Mouse (Mus musculus): ENCODE data around the gene Tmem221.
A peak's percentile ranks its signal among the peaks of the same experiment; 100 is the strongest.

Gene Tmem221

DNA sequence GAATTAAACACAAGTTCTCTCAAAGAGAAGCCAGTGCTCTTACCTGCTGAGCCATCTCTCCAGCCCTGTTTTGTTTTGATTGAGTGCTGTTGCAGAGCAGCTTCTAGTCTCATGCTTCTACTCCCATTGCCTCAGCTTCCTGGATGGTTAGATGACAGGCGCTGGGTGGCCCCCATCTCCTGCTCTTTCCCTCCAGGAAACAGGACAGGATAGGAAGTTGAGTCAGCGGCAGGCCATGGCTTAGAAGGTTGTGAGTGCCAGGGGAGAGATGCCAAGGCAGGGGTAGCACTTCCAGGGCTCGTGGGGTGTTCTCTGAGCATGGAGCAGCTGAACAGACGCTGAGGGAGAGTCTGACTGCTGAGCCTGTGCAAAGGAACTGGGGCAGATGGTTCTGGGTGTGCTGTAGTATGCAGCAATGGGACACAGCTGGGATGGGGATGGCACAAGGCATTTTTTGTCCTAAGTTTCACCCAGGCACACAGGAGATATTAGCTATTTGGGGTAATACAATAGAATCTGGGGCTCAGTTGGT lies 19.3 kb upstream of the Tmem221 start:
- no peak for DNase-seq (ENCODE audit: low spot score in 2 of 2)

DNA sequence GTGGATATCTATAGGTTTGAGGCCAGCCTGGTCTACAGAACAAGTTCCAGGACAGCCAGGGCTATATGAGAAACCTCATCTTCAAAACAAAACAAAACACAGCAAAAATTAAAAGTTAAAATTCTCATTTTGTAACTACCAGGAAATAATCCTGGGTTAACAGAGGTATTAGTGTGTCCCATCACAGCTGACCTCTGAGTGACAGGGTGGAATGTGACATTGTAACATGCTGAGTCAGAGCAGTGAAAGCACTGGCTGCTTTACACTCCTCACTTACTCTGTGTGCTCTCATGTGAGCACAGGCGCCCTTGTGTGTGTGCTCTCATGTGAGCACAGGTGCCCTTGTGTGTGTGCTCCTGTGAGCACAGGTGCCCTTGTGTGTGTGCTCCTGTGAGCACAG lies 16.3 kb upstream of the Tmem221 start:
- no peak for DNase-seq (ENCODE audit: low spot score in 2 of 2)

DNA sequence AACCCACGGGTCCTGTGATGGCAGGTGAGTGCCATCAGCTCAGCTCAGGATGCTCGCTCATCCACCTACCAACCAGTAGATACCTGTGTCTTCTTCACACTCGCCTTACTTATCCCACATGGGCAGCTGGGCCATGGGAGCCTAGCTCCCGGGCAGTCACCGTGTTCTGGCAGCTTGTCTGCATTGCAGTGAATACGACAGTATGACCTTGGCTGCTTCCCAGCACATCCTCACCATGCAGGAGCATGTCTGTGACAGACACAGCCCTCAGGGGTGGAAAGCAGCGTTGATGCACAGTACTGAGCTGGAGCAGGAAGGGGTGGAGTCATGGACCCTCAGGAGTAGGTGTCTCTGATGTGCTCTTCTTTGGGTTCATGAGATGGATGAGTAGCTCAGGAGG lies 15.8 kb upstream of the Tmem221 start:
- no peak for DNase-seq (ENCODE audit: low spot score in 2 of 2)

DNA sequence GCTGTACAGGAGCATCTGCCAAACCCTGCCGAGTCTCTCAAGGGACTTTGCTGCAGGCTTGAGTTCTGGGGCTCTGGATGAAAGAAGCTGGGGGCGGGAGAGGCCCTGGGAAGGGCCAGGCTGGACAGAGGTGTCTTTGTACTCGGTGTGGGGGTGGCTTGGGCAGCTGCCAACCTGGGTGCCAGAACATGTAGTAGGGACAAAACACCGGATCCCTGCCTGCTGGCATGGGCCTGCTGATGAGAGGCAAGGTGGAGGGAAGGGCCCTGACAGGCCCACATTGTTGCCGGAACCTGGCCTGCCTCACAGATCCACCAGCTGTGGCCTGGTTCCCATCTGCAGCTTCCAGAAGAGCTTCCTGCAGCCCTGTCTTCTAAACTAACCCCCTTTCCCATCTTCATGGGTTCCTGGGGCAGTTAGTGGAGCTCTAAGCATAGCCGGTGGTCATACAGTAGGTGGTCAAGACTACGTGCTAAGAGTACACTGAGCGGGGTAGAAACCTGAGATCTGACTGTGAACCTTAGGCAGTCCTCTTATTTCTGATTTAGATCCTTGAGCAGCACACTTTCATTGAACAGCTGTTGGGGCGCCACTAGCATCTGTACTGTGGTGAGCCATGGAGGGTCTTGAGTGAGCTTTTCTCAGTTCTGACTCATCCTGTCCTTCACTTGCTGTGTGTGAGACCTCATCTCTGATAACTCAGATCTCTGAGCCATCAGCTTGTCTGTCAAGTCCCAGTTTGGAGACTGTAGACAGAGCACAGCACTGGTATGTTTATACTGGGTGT lies 14.4 kb upstream of the Tmem221 start:
- DNase-seq (ENCODE audit: low spot score in 2 of 2) = peak in 1 of 2 experiments; percentile 54

DNA sequence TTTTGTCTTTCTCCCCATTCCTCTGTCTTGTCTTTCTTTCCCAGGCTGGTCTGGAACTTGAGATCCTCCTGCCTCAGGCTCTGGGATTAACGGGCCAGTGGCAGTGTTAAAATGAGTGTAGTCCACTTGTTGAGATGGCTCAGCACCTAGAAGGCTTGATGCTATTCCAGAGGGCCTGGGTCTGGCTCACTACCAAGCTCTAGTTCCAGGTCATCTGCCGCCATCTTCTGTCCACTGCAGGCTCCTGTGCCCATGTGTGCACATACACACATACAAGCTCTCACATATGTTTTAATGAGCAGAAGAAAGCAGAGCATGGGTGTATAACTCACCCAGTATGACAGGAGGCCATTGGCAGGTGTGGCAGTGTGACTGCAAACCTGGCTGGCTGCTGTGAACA lies 13.4 kb upstream of the Tmem221 start:
- DNase-seq (ENCODE audit: low spot score in 2 of 2) = no peak

DNA sequence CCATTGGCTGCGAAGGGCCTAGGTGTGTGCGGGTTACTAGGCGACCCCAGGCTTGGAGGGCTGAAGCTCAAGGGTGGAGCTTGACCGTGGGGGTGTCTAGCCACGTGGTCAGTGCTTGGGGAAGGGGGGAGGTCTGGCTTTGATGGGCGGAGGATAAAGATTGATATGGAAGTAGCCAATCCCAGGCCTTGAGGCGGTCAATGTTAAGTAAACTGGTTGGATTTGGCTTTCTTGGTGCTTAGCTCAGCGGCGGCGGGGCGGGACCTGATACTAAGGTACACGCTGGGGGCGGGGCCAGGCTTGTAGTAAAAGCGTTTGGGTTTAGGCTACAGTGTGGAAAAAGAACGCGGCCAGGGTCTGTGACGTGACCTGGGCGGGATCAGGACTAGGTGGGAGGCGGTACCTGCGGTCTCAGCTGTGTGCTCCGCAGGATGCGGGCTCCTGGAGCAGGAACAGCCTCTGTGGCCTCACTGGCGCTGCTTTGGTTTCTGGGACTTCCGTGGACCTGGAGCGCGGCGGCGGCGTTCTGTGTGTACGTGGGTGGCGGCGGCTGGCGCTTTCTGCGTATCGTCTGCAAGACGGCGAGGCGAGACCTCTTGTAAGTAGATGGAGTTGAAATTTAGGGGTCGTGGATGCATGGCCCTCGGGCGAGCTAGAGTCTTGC lies 11.8 kb upstream of the Tmem221 start:
- peak; percentile 94 to 95 for DNase-seq (ENCODE audit: low spot score in 2 of 2)

DNA sequence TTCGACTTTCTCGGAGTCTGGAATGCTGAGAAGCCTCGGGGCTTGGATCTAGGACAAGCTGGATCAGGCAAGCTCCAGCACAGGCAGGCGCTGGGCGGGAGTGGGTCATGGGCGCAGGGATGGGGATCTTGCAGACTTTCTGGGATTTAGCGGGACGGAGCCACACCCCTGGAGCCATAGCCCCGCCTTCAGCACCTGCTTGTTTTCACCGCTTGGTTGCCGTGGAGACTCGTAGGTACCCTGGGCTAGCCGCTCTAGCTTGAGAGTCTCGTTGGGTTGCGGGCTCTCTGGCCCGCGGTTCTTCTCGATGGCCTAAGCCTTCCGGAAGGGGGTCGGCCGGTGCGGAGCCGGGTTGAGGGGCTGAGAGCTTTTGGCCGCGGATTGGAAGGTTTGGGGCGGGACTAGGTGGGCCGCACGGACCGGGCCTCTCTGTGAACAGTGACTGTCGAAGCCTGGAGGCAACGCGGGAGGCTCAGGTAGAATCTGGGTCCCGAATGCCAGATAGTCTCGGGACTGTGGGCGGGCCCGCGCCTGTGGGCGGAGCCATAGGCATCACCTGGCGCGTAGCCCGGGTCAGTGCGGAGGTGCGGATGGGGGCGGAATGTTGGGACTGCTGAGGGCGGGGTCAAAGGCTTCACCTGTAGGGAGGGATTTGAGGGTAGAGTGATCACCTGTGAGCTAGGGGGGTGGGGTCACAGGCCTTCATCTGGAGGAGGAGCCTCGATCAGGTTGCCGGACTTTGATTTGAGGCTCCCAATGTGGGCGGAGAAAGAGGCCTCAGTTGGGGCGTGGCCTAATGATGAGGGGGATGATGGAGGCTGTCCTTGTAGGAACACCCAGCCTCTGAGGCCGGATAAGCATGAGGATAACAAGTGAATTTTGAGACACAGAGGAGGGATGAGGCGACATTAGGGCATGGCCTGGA lies 11.0 kb upstream of the Tmem221 start:
- DNase-seq (ENCODE audit: low spot score in 2 of 2) = peak; percentile 89 to 92

DNA sequence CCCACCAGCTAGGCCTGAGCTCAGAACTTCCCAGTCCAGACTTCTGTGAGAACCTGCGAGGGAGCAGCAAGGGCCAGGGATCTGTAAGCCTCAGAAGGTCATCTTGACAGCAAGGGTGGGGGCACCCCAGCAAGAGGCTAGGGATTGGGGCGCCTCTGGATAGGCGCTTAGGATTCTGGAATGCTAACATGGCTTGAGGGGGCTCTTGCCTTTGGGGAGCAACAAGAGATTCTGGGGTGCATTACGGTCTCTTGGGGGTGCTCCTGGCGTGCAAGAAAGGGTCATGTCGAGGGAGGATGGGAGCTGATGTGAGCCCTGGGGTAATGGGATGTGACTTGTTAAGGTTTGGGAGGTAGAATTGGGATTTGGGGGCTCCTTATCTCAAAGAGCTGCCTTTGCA lies 10.3 kb upstream of the Tmem221 start:
- no peak for DNase-seq (ENCODE audit: low spot score in 2 of 2)

DNA sequence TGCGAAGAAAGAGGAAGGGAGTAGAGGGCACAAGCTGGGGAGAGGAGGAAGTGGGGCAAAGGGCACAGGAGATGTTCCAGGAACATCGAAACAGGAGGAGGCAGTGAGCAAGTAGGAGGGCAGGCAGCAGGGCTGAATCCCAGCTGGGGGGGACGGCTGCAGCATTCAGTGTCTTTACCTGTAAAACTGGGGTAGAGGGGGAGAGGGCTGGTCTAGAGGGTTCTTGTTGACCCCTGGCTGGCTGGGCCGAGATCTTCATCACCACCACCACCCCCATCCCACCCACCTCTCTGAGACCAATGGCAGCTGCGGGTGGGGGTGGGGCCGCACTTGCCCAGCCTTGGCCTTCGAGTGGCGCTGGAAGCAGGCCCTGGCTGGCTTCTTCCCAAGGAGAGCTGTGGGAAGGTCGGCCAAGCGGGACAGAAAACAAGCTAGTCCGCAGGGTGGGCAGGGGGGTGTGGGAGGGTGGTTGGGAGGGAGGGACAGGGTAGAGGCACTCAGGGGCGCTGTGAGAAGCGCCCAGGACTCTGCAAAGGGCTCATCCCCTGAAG lies 9.8 kb upstream of the Tmem221 start, which contains the start of gene Slc27a1:
Gene Slc27a1, plus strand, starts transcription at position 496 of the 551 bp plus-strand sequence.
- no peak for DNase-seq (ENCODE audit: low spot score in 2 of 2)

DNA sequence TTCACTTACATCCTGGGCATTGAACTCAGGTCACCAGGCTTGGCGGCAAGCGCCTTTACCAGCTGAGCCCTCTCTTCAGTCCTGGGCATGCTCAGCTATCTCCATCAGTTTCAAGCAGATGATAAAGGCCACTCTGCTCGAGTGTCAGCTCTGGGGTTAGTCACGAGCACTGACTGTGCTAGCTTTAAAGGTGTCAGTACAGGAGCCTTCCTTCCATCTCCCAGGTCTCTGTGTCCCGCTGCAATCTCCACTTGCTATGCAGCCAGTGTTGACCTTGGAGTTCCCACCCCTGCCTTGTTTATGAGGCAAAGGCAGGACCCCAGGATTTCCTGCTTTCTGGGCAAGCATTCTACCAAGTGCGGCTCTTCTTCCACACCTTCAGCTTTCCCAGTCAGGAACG lies 8.9 kb upstream of the Tmem221 start:
- no peak for DNase-seq (ENCODE audit: low spot score in 2 of 2)

DNA sequence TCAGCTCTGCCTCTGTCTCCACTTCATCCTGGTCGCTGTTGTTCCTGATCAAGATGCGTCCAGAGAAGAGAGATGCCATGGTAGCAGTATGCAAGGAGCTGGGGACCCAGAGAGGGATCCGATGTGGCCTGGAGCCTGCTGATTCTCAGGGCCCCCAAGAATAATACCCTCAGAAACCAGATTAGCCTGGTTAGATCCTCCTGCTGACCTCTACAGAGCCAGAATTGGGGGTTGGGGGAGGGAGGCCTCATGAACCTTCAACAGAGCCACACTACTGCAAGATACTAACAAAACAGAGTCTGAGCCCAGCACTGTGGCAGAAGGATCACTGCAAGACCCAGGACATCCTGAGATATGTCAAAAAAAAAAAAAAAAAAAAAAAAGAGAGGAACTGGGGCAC lies 7.8 kb upstream of the Tmem221 start, which contains the start of gene Nxnl1:
Gene Nxnl1, minus strand, starts transcription at position 101 of the 400 bp plus-strand sequence.
- no peak for DNase-seq (ENCODE audit: low spot score in 2 of 2)

DNA sequence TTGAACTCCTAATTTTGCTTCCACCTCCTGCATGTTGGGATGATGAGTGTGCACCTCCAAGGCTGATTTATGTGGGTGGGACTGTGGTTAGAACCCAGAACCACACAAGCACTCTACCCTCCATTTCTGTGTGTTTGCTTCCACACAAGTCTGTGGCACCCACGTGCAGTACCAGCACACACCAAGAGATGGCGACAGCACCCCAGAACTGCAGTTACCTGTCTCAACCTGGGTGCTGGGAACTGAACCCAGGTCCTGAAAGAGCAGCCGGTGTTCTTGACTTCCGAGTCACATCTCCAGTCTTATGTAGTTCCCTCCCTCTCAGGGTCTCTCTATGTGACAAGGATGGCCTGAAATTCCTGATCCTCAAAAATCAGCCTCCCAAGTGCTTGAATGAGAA lies 5.3 kb upstream of the Tmem221 start:
- DNase-seq (ENCODE audit: low spot score in 2 of 2) = no peak

DNA sequence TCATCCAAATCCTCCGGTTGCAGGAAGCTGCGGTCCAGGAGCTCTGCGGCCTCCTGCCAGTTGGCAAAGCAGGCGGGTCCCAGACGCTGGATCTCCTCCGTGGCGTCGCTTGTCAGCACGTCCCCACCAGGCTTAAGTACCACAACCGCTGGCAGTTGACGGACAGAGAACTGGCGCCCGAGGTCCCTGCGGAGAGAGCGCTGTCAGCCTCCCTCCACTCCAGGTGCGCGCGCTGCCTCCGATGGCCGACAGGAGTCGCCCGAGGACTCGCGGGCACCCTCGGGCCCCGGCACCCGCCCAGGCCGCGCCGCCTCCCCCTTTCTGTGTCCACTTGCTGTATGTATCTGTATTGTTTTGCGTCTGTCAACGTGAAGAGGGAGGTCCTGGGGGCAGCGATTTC lies 4.1 kb upstream of the Tmem221 start:
- DNase-seq (ENCODE audit: low spot score in 2 of 2) = peak; percentile 62 to 86

DNA sequence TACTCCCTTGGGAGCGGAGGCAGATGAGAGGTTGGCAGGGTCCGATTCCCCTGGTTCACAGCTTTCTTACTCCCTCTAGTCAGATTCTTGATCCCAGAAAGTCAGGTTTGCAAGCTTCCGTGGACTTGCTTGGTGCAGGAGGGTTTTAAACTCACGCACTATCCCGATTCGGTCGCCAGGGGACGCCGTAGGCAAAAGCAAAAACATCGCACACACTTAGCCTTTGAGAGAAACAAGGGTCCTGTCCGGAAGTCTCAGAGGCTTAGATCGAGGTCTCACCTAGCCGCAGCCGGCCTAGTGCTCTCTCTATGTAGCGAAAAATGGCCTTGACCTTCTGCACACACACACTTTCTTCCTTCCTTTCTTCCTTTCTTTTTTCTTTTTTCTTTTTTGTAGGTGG lies 2.7 kb upstream of the Tmem221 start:
- DNase-seq (ENCODE audit: low spot score in 2 of 2) = peak in 1 of 2 experiments; percentile 44

DNA sequence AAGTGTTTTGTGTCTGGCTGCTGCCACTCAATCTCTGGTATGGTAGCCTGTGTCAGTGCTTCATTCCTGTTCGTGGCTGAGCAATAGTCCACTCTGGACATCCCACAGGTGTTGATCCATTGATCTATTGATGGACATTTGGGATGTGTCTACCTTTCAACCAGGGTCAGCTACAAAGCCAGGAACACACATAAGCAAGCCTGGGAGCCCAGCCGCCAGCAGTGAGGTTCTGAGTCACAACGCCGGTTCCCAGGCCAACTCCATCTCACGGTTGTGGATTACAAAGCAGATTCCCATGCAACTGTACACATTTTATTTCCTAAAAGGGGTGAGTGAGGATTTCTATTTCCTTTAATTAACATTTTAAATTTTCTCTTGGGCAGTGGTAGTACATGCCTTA lies 2.1 kb upstream of the Tmem221 start:
- no peak for DNase-seq (ENCODE audit: low spot score in 2 of 2)

DNA sequence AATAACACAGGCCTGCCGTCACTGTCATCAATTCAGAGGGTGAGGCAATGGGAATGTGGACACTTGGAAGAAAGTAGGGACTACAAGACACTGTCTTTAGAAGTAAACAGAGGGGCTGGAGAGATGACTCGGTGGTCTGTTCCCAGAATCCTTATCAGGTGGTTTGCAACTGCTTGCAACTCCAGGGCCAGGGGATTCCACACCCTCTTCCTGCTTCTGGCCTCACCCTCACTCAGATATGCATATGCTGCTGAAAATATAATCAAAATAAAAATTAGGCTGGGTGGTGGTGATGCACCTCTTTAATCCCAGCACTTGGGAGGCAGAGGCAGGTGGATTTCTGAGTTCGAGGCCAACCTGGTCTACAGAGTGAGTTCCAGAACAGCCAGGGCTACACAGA lies 1.4 kb upstream of the Tmem221 start:
- DNase-seq (ENCODE audit: low spot score in 2 of 2) = no peak

DNA sequence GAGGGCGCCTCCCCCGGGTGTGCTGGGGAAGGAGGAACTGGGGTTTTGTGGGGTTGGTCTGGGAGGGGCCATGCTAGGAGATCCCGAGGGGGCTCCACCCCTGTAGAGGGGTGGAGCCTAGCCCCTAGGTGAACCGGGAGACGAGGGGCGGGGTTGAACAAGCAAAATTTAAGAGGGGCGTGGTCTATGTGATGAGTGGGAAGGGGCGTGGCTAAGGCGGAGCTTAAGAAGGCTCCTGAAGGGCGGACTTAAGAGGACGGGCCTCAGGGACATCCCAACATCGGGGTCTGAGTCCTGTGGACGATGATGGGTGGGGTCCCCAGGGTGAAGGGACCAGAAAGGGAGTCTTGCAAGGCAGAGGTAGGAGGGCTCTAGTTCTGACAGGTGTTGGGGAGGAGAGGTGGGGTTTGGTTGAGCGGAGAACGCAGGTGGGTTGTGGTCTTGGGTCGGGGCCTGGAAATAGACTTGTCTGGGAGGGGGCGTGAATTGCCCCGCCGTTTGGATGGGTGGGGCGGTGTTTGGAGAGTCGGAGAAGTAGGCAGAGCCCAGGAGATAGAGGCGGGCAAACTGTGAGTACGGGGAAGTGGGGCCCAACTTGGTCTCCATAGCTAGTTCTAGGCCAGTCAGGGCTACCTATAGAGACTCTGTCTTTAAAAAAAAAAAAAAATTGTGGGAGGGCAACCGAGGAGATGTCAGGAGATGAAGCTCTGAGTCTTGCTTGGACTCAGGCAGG lies 453 bp upstream of the Tmem221 start:
- DNase-seq (ENCODE audit: low spot score in 2 of 2) = peak; percentile 63 to 66

DNA sequence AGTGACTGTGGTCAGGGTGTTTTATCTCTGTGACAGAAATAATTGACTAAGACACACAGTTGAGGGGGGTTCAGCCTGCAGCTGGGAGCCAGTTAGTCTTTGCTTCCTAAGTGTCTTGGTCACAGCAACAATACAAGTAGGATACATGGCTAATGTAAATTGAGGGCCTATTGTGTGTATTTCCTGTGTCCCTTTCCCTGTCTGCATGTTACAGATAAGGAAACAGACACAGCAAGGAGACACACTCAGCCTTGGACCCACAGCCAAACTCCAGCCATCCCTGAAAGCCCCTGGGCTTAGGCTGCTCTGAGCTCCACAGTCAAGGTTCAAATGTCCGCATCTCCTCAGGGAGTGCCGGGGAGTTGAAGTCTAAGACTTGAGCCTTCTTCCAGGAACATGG lies 4.0 kb downstream of the Tmem221 start:
- no peak for DNase-seq (ENCODE audit: low spot score in 2 of 2)

DNA sequence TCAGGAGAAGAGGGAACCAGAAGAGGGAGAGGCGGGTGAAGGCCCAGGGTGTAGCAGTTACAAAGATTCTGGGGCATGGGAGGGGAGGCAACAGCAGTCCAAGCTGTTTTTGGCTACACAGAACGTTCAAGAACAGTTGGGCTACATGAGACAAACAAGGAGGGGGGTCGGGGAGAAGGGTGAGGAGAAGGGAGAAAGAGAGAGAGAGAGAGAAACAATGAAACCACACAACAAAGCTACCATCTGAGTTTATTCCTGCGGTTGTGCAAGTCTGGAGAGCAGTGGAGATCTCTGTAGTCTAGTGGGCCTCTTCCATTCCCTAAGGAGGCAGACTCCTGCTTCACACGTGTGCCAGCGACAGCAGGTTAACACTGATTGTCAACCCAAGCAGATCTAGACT lies 4.7 kb downstream of the Tmem221 start:
- no peak for DNase-seq (ENCODE audit: low spot score in 2 of 2)

DNA sequence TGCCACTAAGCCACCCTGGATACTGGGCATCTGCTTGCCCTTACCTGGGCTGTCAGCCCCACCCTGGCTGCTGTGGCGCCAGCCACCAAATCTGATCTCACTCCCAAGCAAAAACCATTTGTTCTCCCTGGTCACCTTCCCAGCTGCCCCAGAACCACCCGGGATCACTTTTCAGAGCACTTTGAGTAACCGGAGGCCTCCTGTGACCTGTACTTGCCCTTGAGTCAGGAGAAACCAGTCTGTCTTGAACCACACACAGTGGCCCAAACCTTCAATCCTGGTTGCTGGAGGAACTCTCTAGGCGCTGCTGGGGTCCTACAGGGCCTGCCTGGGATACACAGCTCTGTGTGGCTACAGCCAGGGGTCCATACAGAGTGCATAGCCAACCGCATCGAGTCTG lies 5.9 kb downstream of the Tmem221 start:
- no peak for DNase-seq (ENCODE audit: low spot score in 2 of 2)

DNA sequence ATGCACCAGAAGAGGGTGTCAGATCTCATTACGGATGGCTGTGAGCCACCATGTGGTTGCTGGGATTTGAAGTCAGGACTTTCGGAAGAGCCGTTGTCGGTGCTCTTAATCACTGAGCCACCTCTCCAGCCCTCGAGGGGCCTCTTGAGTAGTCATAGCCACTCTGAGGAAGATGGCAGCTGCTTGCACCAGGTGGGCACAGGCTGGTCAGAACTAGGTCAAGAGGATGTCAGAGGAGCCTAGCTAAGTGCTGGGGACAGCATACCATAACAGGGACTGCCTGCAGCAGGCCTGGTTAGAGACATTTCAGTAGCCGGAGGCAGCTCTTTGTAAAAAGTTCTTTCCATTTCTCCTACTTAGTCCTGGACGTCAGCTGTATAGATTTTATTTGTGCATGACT lies 7.9 kb downstream of the Tmem221 start:
- no peak for DNase-seq (ENCODE audit: low spot score in 2 of 2)
